Comparison of ENCODE assay signal across 18 mouse cellular contexts in genomic region chr15:95855953-95856352, GRCm38 (mm10).
DNase-seq lines count a peak whose midpoint lies in the region; ATAC-seq lines count a peak whose summit lies in the region.
"Had no signal": no experiment of that assay in that cellular context is flagged by ENCODE, and none has a peak within 500 bp of the region (broad histone marks: within the 10 kb centered on the region; RNA-seq: fewer than 3 reads in every experiment).

No protein-coding gene starts in this region.

- H3K27ac ChIP-seq in lung, embryonic 15.5 days: peak overlapping the region; percentile 58
- H3K27ac ChIP-seq in embryonic facial prominence, embryonic 15.5 days (replicated peaks): 0 out of 2 replicates have a peak overlapping the region, but pooled peaks have one; percentile 56
- peak overlapping the region; percentile 45; the same call in 1 of the 2 replicates for H3K27ac ChIP-seq in limb, embryonic 12.5 days
- H3K27ac ChIP-seq in stomach, embryonic 16.5 days (ENCODE audit: low read length): peak overlapping the region; percentile 40; the same call in 1 of the 2 replicates
- H3K27ac ChIP-seq: forebrain, embryonic 12.5 days; heart, embryonic 13.5 days; liver, embryonic 13.5 days; midbrain, embryonic 12.5 days had no signal

- H3K4me2 ChIP-seq in lung, embryonic 15.5 days: no peak overlapping the region
- H3K4me2 ChIP-seq in embryonic facial prominence, embryonic 15.5 days (replicated peaks): no peak overlapping the region
- peak overlapping the region; percentile 21; the same call in 1 of the 2 replicates for H3K4me2 ChIP-seq in limb, embryonic 12.5 days
- H3K4me2 ChIP-seq in stomach, embryonic 16.5 days (ENCODE audit: low read depth, low read length): no peak overlapping the region
- H3K4me2 ChIP-seq: forebrain, embryonic 12.5 days; heart, embryonic 13.5 days; liver, embryonic 13.5 days; midbrain, embryonic 12.5 days had no signal

- no peak for DNase-seq in lung, adult 18-20 months
- no peak for DNase-seq in adrenal gland, adult 8-10 months
- no peak for DNase-seq in left cerebral cortex, postnatal 10 days (ENCODE audit: extremely low spot score in 1 of 2, low spot score in 2 of 2)
- DNase-seq: adrenal gland, postnatal 36 days; cerebellum, adult 11 months; gastrocnemius, postnatal 14 days; layer of hippocampus, adult 9-11 months; liver, embryonic 13.5 days; retina, postnatal 1 day; spleen, adult 18-20 months; thymus, adult 18-20 months had no signal

- intact Hi-C loops in left cerebral cortex, postnatal 10 days (cut with DNase I): no loop called here

- H3K9me3 ChIP-seq in lung, embryonic 15.5 days: no peaks in the 10 kb centered on the region
- no peaks in the 10 kb centered on the region for H3K9me3 ChIP-seq in embryonic facial prominence, embryonic 15.5 days (replicated peaks)
- H3K9me3 ChIP-seq in limb, embryonic 12.5 days: no peaks in the 10 kb centered on the region
- H3K9me3 ChIP-seq in stomach, embryonic 16.5 days (replicated peaks; ENCODE audit: control insufficient read depth, low read length): no peaks in the 10 kb centered on the region
- H3K9me3 ChIP-seq: heart, embryonic 13.5 days; liver, embryonic 13.5 days; midbrain, embryonic 12.5 days had no signal

- WGBS in lung, embryonic 15.5 days: 29% methylated on average over 7 of the region's 7 CpGs
- 18% methylated on average over 7 of the region's 7 CpGs for WGBS in embryonic facial prominence, embryonic 15.5 days
- WGBS in limb, embryonic 12.5 days: 36% methylated on average over 7 of the region's 7 CpGs
- WGBS in stomach, embryonic 16.5 days: 33% methylated on average over 7 of the region's 7 CpGs

- H3K36me3 ChIP-seq in lung, embryonic 15.5 days: no peaks in the 10 kb centered on the region
- no peaks in the 10 kb centered on the region for H3K36me3 ChIP-seq in embryonic facial prominence, embryonic 15.5 days
- no peaks in the 10 kb centered on the region; the same call in 1 of the 2 replicates for H3K36me3 ChIP-seq in limb, embryonic 12.5 days
- no peaks in the 10 kb centered on the region for H3K36me3 ChIP-seq in stomach, embryonic 16.5 days (ENCODE audit: control insufficient read depth, insufficient read depth, low read length)
- H3K36me3 ChIP-seq: forebrain, embryonic 12.5 days; midbrain, embryonic 12.5 days had no signal

- peaks cover 20% of the 10 kb centered on the region for H3K4me1 ChIP-seq in lung, embryonic 15.5 days
- peaks cover 17% of the 10 kb centered on the region for H3K4me1 ChIP-seq in embryonic facial prominence, embryonic 15.5 days
- peaks cover 11% of the 10 kb centered on the region; the same call in 1 of the 2 replicates for H3K4me1 ChIP-seq in limb, embryonic 12.5 days (replicated peaks)
- no peaks in the 10 kb centered on the region; the same call in none of the 2 replicates for H3K4me1 ChIP-seq in stomach, embryonic 16.5 days (ENCODE audit: control insufficient read depth, insufficient read depth, low read length)

- no peak overlapping the region for H3K9ac ChIP-seq in lung, embryonic 15.5 days
- H3K9ac ChIP-seq in embryonic facial prominence, embryonic 15.5 days: no peak overlapping the region
- no peak overlapping the region for H3K9ac ChIP-seq in limb, embryonic 12.5 days (replicated peaks)
- H3K9ac ChIP-seq in stomach, embryonic 16.5 days (ENCODE audit: low read length): no peak overlapping the region
- H3K9ac ChIP-seq: forebrain, embryonic 12.5 days; heart, embryonic 13.5 days; liver, embryonic 13.5 days; midbrain, embryonic 12.5 days had no signal

- H3K27me3 ChIP-seq in lung, embryonic 15.5 days: no peaks in the 10 kb centered on the region
- H3K27me3 ChIP-seq in embryonic facial prominence, embryonic 15.5 days: no peaks in the 10 kb centered on the region
- H3K27me3 ChIP-seq in limb, embryonic 12.5 days: no peaks in the 10 kb centered on the region
- no peaks in the 10 kb centered on the region for H3K27me3 ChIP-seq in stomach, embryonic 16.5 days (ENCODE audit: control insufficient read depth, insufficient read depth, low read length)
- H3K27me3 ChIP-seq: forebrain, embryonic 12.5 days; heart, embryonic 13.5 days; liver, embryonic 13.5 days; midbrain, embryonic 12.5 days had no signal

- ATAC-seq in lung, embryonic 15.5 days (ENCODE audit: borderline replicate concordance, extremely low read depth, low FRiP score, low TSS enrichment): peak; percentile 30; the same call in 1 of the 2 replicates
- no peak for ATAC-seq in embryonic facial prominence, embryonic 15.5 days (ENCODE audit: insufficient number of reproducible peaks, low FRiP score, low TSS enrichment, low read depth)
- 0 out of 2 replicates have a peak, but pooled peaks have one; percentile 26 for ATAC-seq in limb, embryonic 12.5 days (ENCODE audit: insufficient number of reproducible peaks, insufficient read depth, low FRiP score, low TSS enrichment, low read depth)
- peak; percentile 47 for ATAC-seq in stomach, embryonic 16.5 days (ENCODE audit: insufficient read depth, low FRiP score)

- H3K4me3 ChIP-seq in lung, embryonic 15.5 days: no peak overlapping the region
- no peak overlapping the region for H3K4me3 ChIP-seq in embryonic facial prominence, embryonic 15.5 days (replicated peaks)
- no peak overlapping the region for H3K4me3 ChIP-seq in limb, embryonic 12.5 days (replicated peaks)
- no peak overlapping the region for H3K4me3 ChIP-seq in stomach, embryonic 16.5 days (replicated peaks; ENCODE audit: low read length)
- H3K4me3 ChIP-seq: forebrain, embryonic 12.5 days; heart, embryonic 13.5 days; liver, embryonic 13.5 days; midbrain, embryonic 12.5 days had no signal
